Mouse (Mus musculus) midbrain, embryonic 13.5 days (tissue): ENCODE measurements around the gene Nudt17. TPM values are rescaled to one million over a fixed set of nuclear protein-coding genes. Genes with fewer than 3 reads are reported as not detected.
"Not testable (repeated sequence)": the region's sequence is repeated elsewhere in the genome, so short reads cannot be mapped to it uniquely, and the experiment has no call there.

ENCODE experiments used
- ATAC-seq: fragments of 200-750 bp; cut with Nextera tagmentation; 2 replicates; pipeline ENCODE4 v1.8.0; 2017; ENCODE audit warnings: mild to moderate bottlenecking, moderate TSS enrichment, moderate library complexity
- H3K27ac ChIP-seq: fragments of 300-500 bp; sonication (generic); 2 replicates; pipeline ENCODE4 v1.5.1; 2015; ENCODE audit warnings: inconsistent platforms, mild to moderate bottlenecking, moderate library complexity
- H3K27me3 ChIP-seq: fragments of 300-500 bp; sonication (generic); 2 replicates; pipeline ENCODE4 v1.6.1; 2015; ENCODE audit warnings: mild to moderate bottlenecking, inconsistent platforms
- H3K36me3 ChIP-seq: fragments of 300-500 bp; sonication (generic); 2 replicates; pipeline ENCODE4 v1.6.1; 2015; ENCODE audit warnings: mild to moderate bottlenecking, inconsistent platforms
- H3K4me1 ChIP-seq: fragments of 300-500 bp; sonication (generic); replicated peaks from 2 replicates; pipeline ENCODE4 v1.6.1; 2015; ENCODE audit warnings: inconsistent platforms
- H3K4me2 ChIP-seq: fragments of 300-500 bp; sonication (generic); replicated peaks from 2 replicates; pipeline ENCODE4 v1.6.1; 2015; ENCODE audit warnings: moderate library complexity, mild to moderate bottlenecking, inconsistent platforms
- H3K4me3 ChIP-seq: fragments of 300-500 bp; sonication (generic); replicated peaks from 2 replicates; pipeline ENCODE4 v1.5.1; 2015; ENCODE audit warnings: mild to moderate bottlenecking, inconsistent platforms
- H3K9ac ChIP-seq: fragments of 300-500 bp; sonication (generic); replicated peaks from 2 replicates; pipeline ENCODE4 v1.6.1; 2015; ENCODE audit warnings: mild to moderate bottlenecking, inconsistent platforms
- H3K9me3 ChIP-seq: fragments of 300-500 bp; sonication (generic); 2 replicates; pipeline ENCODE4 v1.6.1; 2016; ENCODE audit warnings: mild to moderate bottlenecking, inconsistent platforms
- WGBS: fragments of 180-500 bp; shearing (Covaris S2); methylation state at CpG from one replicate; pipeline ENCODE4 v1.1.7; 2015; 5-methylcytosine and 5-hydroxymethylcytosine counted together
- polyA plus RNA-seq: library from polyadenylated mRNA; unstranded; fragments of >200 nt; fragmentation: Nextera tagmentation; extraction: Ambion mirVana; gene quantifications from 2 replicates; pipeline ENCODE4 v1.2.1, GENCODE M21; 2015

Nudt17 gene
- 10.1 and 10.6 TPM in 2 replicates for polyA plus RNA-seq

- ATAC-seq, result peak; percentile 91
- WGBS, result 5% methylated on average over 42 of the region's 42 CpGs
- Histone ChIP-seq H3K9me3 (no peaks in the 10 kb centered on the region), H3K4me1 (peaks cover 9% of the 10 kb centered on the region; the same call in 1 of the 2 replicates), H3K27ac (no peak within 1 kb of the TSS), H3K27me3 (peaks cover 12% of the 10 kb centered on the region), H3K9ac (peak within 1 kb of the TSS; percentile 81), H3K4me2 (peak within 1 kb of the TSS; percentile 92), H3K4me3 (peak within 1 kb of the TSS; percentile 53), H3K36me3 (peaks cover 65% of the 10 kb centered on the region)
Observed at GRCm38 (mm10) chr3:96707903-96708683, at the start of gene Nudt17. TSS of gene Nudt17 (minus strand) at chr3:96708562.

GRCm38 (mm10) chr3:96757691-96758090 lies 49.3 kb upstream of the Nudt17 start:
- Histone ChIP-seq H3K9ac (no peak overlapping the region), H3K4me2 (no peak overlapping the region), H3K4me3 (no peak overlapping the region), H3K27ac (no peak overlapping the region), H3K9me3 (no peaks in the 10 kb centered on the region), H3K4me1 (no peaks in the 10 kb centered on the region), H3K27me3 (no peaks in the 10 kb centered on the region), H3K36me3 (no peaks in the 10 kb centered on the region)
- WGBS, result 62% methylated on average over 7 of the region's 7 CpGs
- ATAC-seq, result no peak

DNA sequence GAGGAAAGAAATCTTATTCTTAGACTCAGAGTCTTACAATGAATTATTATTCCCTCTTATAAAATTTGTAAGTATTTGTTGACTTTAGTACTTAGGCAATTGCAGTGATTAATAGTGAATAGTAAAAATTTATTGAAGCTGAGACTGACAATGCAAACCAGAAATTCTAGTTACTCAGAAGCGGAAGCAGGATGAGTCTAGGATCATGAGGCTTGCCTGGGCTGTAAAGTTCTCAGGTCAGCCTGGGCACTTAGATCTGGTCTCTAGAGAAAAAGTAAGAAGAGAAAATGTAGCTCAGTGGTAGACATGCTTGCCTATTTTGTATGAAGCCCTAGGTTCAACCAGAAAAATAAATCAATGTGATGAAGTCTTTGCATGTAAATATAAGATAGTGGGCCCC lies 47.6 kb upstream of the Nudt17 start:
- H3K4me2 ChIP-seq, result no peak overlapping the region
- no peaks in the 10 kb centered on the region for H3K4me1 ChIP-seq
- no peak overlapping the region for H3K4me3 ChIP-seq
- no peaks in the 10 kb centered on the region for H3K36me3 ChIP-seq
- H3K27ac ChIP-seq, result no peak overlapping the region
- H3K9ac ChIP-seq, result no peak overlapping the region
- H3K27me3 ChIP-seq, result no peaks in the 10 kb centered on the region
- 94% methylated on average over 1 of the region's 1 CpGs for WGBS
- H3K9me3 ChIP-seq, result no peaks in the 10 kb centered on the region
- ATAC-seq, result no peak

- no peak for ATAC-seq
- 85% methylated on average over 1 of the region's 1 CpGs for WGBS
- no peak overlapping the region for H3K27ac ChIP-seq
Observed at GRCm38 (mm10) chr3:96746829-96747228, 38.5 kb upstream of the Nudt17 start.

DNA sequence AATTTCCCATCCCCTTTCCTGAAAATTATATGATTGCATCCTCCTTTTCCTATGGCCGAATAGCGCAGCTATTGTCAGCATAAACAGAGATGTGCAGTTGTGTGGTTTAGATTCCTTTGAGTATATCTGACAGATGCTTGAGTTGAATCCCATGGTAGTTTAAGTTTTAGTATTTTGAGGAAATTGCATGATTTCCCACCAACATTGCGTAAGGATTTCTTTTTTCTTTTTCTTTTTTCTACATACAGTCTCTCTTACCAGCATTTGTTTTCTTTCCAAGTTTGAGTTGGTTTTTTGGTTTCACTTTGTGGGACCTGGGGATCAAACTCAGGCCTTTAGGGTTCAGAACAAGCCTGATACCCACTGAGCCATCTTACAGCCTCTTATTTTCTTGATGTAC lies 36.0 kb upstream of the Nudt17 start:
- Histone ChIP-seq H3K9me3 (no peaks in the 10 kb centered on the region), H3K27me3 (no peaks in the 10 kb centered on the region), H3K4me2 (no peak overlapping the region), H3K36me3 (no peaks in the 10 kb centered on the region), H3K4me3 (no peak overlapping the region), H3K4me1 (no peaks in the 10 kb centered on the region), H3K27ac (no peak overlapping the region), H3K9ac (no peak overlapping the region)
- no peak for ATAC-seq
- WGBS, result 99% methylated on average over 3 of the region's 3 CpGs

More at GRCm38 (mm10) chr3:96746829-96747228, 38.5 kb upstream of the Nudt17 start:
- Histone ChIP-seq H3K27me3 (no peaks in the 10 kb centered on the region), H3K4me1 (no peaks in the 10 kb centered on the region), H3K9me3 (no peaks in the 10 kb centered on the region), H3K9ac (no peak overlapping the region), H3K36me3 (no peaks in the 10 kb centered on the region), H3K4me2 (no peak overlapping the region), H3K4me3 (no peak overlapping the region)

DNA sequence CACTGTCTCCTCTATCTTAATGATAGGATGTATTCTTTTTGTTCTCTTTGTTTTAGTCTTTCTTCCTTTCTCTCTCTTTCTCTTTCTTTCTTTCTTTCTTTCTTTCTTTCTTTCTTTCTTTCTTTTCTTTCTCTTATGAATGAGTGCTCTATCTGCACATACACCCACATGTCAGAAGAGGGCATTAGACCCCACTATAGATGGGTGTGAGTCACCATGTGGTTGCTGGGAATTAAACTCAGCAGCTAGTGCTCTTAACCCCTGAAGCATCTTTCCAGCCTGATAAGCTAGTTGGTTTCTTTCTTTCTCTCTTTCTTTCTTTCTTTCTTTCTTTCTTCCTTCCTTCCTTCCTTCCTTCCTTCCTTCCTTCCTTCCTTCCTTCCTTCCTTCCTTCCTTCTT lies 31.9 kb upstream of the Nudt17 start:
- not testable (repeated sequence) for H3K27me3 ChIP-seq, H3K4me1 ChIP-seq, H3K9me3 ChIP-seq, H3K4me2 ChIP-seq, ATAC-seq, H3K36me3 ChIP-seq, H3K27ac ChIP-seq, H3K4me3 ChIP-seq, H3K9ac ChIP-seq

DNA sequence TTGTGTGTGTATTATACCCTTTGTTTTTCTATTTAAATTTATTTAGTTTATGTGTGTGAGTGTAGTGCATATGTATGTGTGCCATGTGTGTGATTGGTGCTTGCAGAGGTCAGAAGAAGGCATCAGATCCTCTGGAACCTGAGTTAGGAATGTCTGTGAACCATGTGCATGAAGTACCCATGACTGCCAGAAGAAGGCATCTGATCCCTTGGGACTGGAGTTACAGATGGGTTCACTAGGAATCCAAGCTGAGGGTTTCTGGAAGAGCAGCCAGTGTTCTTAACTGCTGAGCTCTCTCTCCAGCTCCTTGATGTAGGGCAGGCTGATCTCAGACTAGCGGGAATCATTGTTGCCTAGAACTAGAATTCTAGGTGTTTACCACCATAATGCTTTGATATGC lies 29.6 kb upstream of the Nudt17 start:
- ATAC-seq, result no peak
- no peaks in the 10 kb centered on the region for H3K27me3 ChIP-seq
- H3K9me3 ChIP-seq, result no peaks in the 10 kb centered on the region
- no peak overlapping the region for H3K27ac ChIP-seq
- no peaks in the 10 kb centered on the region for H3K36me3 ChIP-seq
- 0 out of 2 replicates have a peak, but pooled peaks cover 4% of the 10 kb centered on the region for H3K4me1 ChIP-seq
- no peak overlapping the region for H3K9ac ChIP-seq
- WGBS, result 91% methylated on average over 1 of the region's 1 CpGs
- H3K4me3 ChIP-seq, result no peak overlapping the region
- H3K4me2 ChIP-seq, result no peak overlapping the region

GRCm38 (mm10) chr3:96737013-96737740 lies 28.8 kb upstream of the Nudt17 start:
- no peak for ATAC-seq
- no peak overlapping the region for H3K4me3 ChIP-seq
- H3K36me3 ChIP-seq, result no peaks in the 10 kb centered on the region
- H3K4me2 ChIP-seq, result no peak overlapping the region
- no peak overlapping the region for H3K9ac ChIP-seq
- no peak overlapping the region for H3K27ac ChIP-seq
- 63% methylated on average over 1 of the region's 1 CpGs for WGBS
- H3K27me3 ChIP-seq, result no peaks in the 10 kb centered on the region
- no peaks in the 10 kb centered on the region for H3K9me3 ChIP-seq
- 0 out of 2 replicates have a peak, but pooled peaks cover 4% of the 10 kb centered on the region for H3K4me1 ChIP-seq

- 73% methylated on average over 2 of the region's 2 CpGs for WGBS
- H3K4me2 ChIP-seq, result no peak overlapping the region
- no peaks in the 10 kb centered on the region for H3K9me3 ChIP-seq
- no peak overlapping the region for H3K27ac ChIP-seq
- H3K4me1 ChIP-seq, result peaks cover 19% of the 10 kb centered on the region
- no peak for ATAC-seq
- H3K36me3 ChIP-seq, result no peaks in the 10 kb centered on the region
- H3K4me3 ChIP-seq, result no peak overlapping the region
- H3K27me3 ChIP-seq, result no peaks in the 10 kb centered on the region
- no peak overlapping the region for H3K9ac ChIP-seq
Observed at GRCm38 (mm10) chr3:96735200-96735599, 26.8 kb upstream of the Nudt17 start.

DNA sequence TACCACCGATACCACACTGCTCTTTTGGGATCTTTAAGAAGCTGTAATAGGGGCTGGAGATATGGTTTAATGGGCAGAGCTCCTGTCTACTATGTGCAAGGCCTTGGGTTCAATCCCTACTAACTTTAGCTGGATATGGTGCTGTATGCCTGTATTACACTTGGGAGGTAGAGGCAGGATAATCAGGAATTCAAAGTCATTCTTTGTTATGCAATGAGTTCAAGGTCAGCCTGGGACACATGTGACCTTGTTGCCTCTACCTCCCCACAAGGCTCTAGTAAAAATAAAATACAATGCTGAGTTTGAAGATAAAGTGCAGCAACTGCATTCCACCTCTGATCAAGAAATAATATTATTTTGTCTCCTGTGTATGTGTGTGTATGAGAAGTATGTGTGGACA lies 25.6 kb upstream of the Nudt17 start:
- 96% methylated on average over 1 of the region's 1 CpGs for WGBS
- Histone ChIP-seq H3K27me3 (no peaks in the 10 kb centered on the region), H3K4me3 (no peak overlapping the region), H3K4me1 (peaks cover 30% of the 10 kb centered on the region), H3K36me3 (no peaks in the 10 kb centered on the region), H3K9ac (no peak overlapping the region), H3K9me3 (no peaks in the 10 kb centered on the region), H3K27ac (no peak overlapping the region), H3K4me2 (no peak overlapping the region)
- ATAC-seq, result no peak

- Histone ChIP-seq H3K4me3 (no peak overlapping the region), H3K9ac (no peak overlapping the region), H3K36me3 (no peaks in the 10 kb centered on the region), H3K4me1 (peaks cover 43% of the 10 kb centered on the region), H3K4me2 (no peak overlapping the region), H3K9me3 (no peaks in the 10 kb centered on the region), H3K27ac (no peak overlapping the region), H3K27me3 (no peaks in the 10 kb centered on the region)
- 72% methylated on average over 5 of the region's 5 CpGs for WGBS
- no peak for ATAC-seq
Observed at GRCm38 (mm10) chr3:96730785-96731184, 22.4 kb upstream of the Nudt17 start.

DNA sequence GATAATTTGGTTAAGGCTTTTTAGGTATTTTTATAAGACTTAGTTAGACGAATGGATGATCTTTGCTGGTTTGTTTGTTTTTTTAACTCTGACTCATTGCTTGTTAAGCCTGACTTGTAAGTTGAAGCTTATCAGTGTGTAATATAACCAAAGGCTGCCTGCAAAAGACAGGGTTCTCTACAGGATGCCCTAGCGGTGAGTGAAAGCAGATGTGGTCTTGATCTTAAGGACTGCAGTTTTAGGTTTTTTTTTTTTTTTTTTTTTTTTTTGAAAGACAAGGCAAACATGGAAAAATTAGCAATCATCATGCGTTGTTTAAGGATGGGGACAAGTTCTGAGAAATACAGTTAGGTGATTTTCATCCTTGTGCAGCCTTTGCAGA lies 21.0 kb upstream of the Nudt17 start:
- Histone ChIP-seq H3K36me3 (no peaks in the 10 kb centered on the region), H3K4me3 (peak overlapping the region; percentile 94; the same call in 1 of the 2 replicates)

More for the DNA sequence above, 21.0 kb upstream of the Nudt17 start:
- no peak for ATAC-seq
- no peaks in the 10 kb centered on the region for H3K27me3 ChIP-seq
- H3K9ac ChIP-seq, result no peak overlapping the region
- H3K9me3 ChIP-seq, result no peaks in the 10 kb centered on the region
- peaks cover 43% of the 10 kb centered on the region for H3K4me1 ChIP-seq
- H3K27ac ChIP-seq, result no peak overlapping the region
- 83% methylated on average over 3 of the region's 3 CpGs for WGBS
- H3K4me2 ChIP-seq, result no peak overlapping the region
